ENCODE assay signal across 21 mouse cellular contexts in the genomic region with DNA sequence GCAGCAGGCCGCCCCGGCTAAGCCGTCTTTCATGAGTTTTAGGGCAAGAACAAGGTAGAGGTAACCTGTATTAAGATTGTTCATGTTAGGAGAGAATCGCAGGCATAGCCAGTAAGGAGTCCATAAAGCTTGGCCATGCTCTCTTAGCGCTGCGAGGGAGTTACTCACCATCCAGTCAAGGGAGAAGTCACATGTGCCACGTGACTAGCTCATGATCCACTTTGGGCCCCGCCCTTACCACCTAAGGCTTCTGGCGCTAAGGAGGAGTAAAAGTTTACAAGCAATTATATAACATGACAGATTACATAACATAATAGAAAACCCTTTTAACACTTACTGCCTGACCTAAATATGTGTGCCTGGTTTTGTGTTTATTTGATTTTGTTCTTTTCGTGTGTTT. TPM values are rescaled to one million over a fixed set of nuclear protein-coding genes. Genes with fewer than 3 reads are reported as not detected.
DNase-seq lines count a peak whose midpoint lies in the region; ATAC-seq and TF ChIP-seq lines count a peak whose summit lies in the region.
"Had no signal": no experiment of that assay in that cellular context is flagged by ENCODE, and none has a peak within 500 bp of the region (broad histone marks: within the 10 kb centered on the region; RNA-seq: fewer than 3 reads in every experiment).

No protein-coding gene starts in this region.

- H3K4me3 ChIP-seq in liver, embryonic 14.5 days (ENCODE audit: insufficient read depth in 1 of 2, low read depth in 2 of 2, low read length in 2 of 2) = peak overlapping the region in 1 of 2 experiments; percentile 19; a peak in 1 of 4 replicates
- H3K4me3 ChIP-seq in forebrain, embryonic 11.5 days (ENCODE audit: low read depth, low read length) = no peak overlapping the region
- no peak overlapping the region for H3K4me3 ChIP-seq in forebrain, embryonic 16.5 days (replicated peaks; ENCODE audit: low read length)
- H3K4me3 ChIP-seq: embryonic facial prominence, embryonic 10.5 days; heart, adult 2 months; hindbrain, embryonic 10.5 days; midbrain, embryonic 10.5 days; neural tube, embryonic 13.5 days had no signal

- WGBS in liver, embryonic 14.5 days (ENCODE audit: insufficient replicate concordance) = 71% methylated on average over 10 of the region's 10 CpGs
- WGBS in forebrain, embryonic 11.5 days = 90% methylated on average over 10 of the region's 10 CpGs
- WGBS in forebrain, embryonic 16.5 days = 89% methylated on average over 10 of the region's 10 CpGs

- H3K27me3 ChIP-seq in liver, embryonic 14.5 days (ENCODE audit: control insufficient read depth, insufficient read depth, low read length) = no peaks in the 10 kb centered on the region
- no peaks in the 10 kb centered on the region for H3K27me3 ChIP-seq in forebrain, embryonic 11.5 days (ENCODE audit: control insufficient read depth, insufficient read depth, low read length)
- H3K27me3 ChIP-seq in forebrain, embryonic 16.5 days (replicated peaks; ENCODE audit: control insufficient read depth, insufficient read depth, low read length) = no peaks in the 10 kb centered on the region
- H3K27me3 ChIP-seq: neural tube, embryonic 13.5 days had no signal

- no peak for TF ChIP-seq CTCF in liver, embryonic 14.5 days (IDR thresholded peaks at IDR 0.05; ENCODE audit: low read depth)

- H3K9me3 ChIP-seq in liver, embryonic 14.5 days (ENCODE audit: control insufficient read depth, low read length) = no peaks in the 10 kb centered on the region
- no peaks in the 10 kb centered on the region for H3K9me3 ChIP-seq in forebrain, embryonic 11.5 days (ENCODE audit: control insufficient read depth, low read length)
- no peaks in the 10 kb centered on the region for H3K9me3 ChIP-seq in forebrain, embryonic 16.5 days (ENCODE audit: control insufficient read depth, low read length)
- H3K9me3 ChIP-seq: embryonic facial prominence, embryonic 10.5 days; hindbrain, embryonic 10.5 days; midbrain, embryonic 10.5 days; neural tube, embryonic 13.5 days had no signal

- TF ChIP-seq EP300 in liver, embryonic 14.5 days (IDR thresholded peaks at IDR 0.05; ENCODE audit: low read depth) = no peak

- no peak overlapping the region for H3K9ac ChIP-seq in liver, embryonic 14.5 days (replicated peaks)
- H3K9ac ChIP-seq in forebrain, embryonic 11.5 days (ENCODE audit: low read length) = no peak overlapping the region
- no peak overlapping the region for H3K9ac ChIP-seq in forebrain, embryonic 16.5 days (replicated peaks; ENCODE audit: low read depth, low read length)
- H3K9ac ChIP-seq: neural tube, embryonic 13.5 days had no signal

- H3K36me3 ChIP-seq in liver, embryonic 14.5 days (replicated peaks; ENCODE audit: control insufficient read depth, insufficient read depth, low read depth) = no peaks in the 10 kb centered on the region
- no peaks in the 10 kb centered on the region for H3K36me3 ChIP-seq in forebrain, embryonic 11.5 days (ENCODE audit: control insufficient read depth, insufficient read depth, low read length)
- no peaks in the 10 kb centered on the region for H3K36me3 ChIP-seq in forebrain, embryonic 16.5 days (ENCODE audit: control insufficient read depth, insufficient read depth)
- H3K36me3 ChIP-seq: embryonic facial prominence, embryonic 10.5 days; hindbrain, embryonic 10.5 days; midbrain, embryonic 10.5 days; neural tube, embryonic 13.5 days had no signal

- DNase-seq in thymus, postnatal 14 days = peak; percentile 8
- DNase-seq in thymus, postnatal 36 days = no peak
- DNase-seq in liver, embryonic 14.5 days (ENCODE audit: low read depth in 3 of 3, low spot score in 3 of 3) = peak in 1 of 3 experiments; percentile 45
- no peak for DNase-seq in kidney, postnatal 25 days
- no peak for DNase-seq in forebrain, embryonic 11.5 days (ENCODE audit: low spot score)
- no peak for DNase-seq in left cerebral cortex, adult 9 months (ENCODE audit: low spot score in 2 of 2)
- DNase-seq: cerebellum, postnatal 14 days; gastrocnemius, postnatal 10 days; heart, adult 2 months; kidney, adult 2 months; kidney, postnatal 36 days; right cerebral cortex, postnatal 4 days; thymus, adult 18-20 months had no signal

- H3K4me2 ChIP-seq in liver, embryonic 14.5 days (ENCODE audit: low read depth) = peak overlapping the region; percentile 57
- no peak overlapping the region for H3K4me2 ChIP-seq in forebrain, embryonic 11.5 days (ENCODE audit: low read depth, low read length, severe bottlenecking)
- no peak overlapping the region for H3K4me2 ChIP-seq in forebrain, embryonic 16.5 days (ENCODE audit: low read length)
- H3K4me2 ChIP-seq: neural tube, embryonic 13.5 days had no signal

- peak; percentile 78 for ATAC-seq in erythroblast, adult 5-6 weeks (replicated peaks; ENCODE audit: low FRiP score, poor library complexity, severe bottlenecking)
- peak; percentile 55; the same call in 1 of the 2 replicates for ATAC-seq in liver, embryonic 14.5 days (ENCODE audit: insufficient read depth)
- no peak for ATAC-seq in forebrain, embryonic 11.5 days (replicated peaks; ENCODE audit: low FRiP score)
- no peak for ATAC-seq in forebrain, embryonic 16.5 days
- ATAC-seq: lung, postnatal 0 days; Patski had no signal

- peaks cover 31 to 36% of the 10 kb centered on the region in 2 experiments for H3K4me1 ChIP-seq in liver, embryonic 14.5 days (replicated peaks; ENCODE audit: control insufficient read depth in 2 of 2, insufficient read depth in 2 of 2, low read length in 1 of 2)
- H3K4me1 ChIP-seq in forebrain, embryonic 11.5 days (replicated peaks; ENCODE audit: control insufficient read depth, insufficient read depth, low read length) = no peaks in the 10 kb centered on the region
- no peaks in the 10 kb centered on the region for H3K4me1 ChIP-seq in forebrain, embryonic 16.5 days (replicated peaks; ENCODE audit: control insufficient read depth, insufficient read depth, low read length)
- H3K4me1 ChIP-seq: embryonic facial prominence, embryonic 10.5 days; hindbrain, embryonic 10.5 days; midbrain, embryonic 10.5 days; neural tube, embryonic 13.5 days had no signal

- H3K27ac ChIP-seq in liver, embryonic 14.5 days = peak overlapping the region; percentile 83; the same call in 1 of the 2 replicates
- H3K27ac ChIP-seq in forebrain, embryonic 11.5 days (ENCODE audit: low read depth, low read length) = no peak overlapping the region
- H3K27ac ChIP-seq in forebrain, embryonic 16.5 days (ENCODE audit: low read length) = no peak overlapping the region
- H3K27ac ChIP-seq: embryonic facial prominence, embryonic 10.5 days; heart, adult 2 months; hindbrain, embryonic 10.5 days; midbrain, embryonic 10.5 days; neural tube, embryonic 13.5 days had no signal

RNA-seq across cellular contexts. Expression of gene Foxn2, which starts 8.5 kb away (rescaled TPM):
- 16.3 and 17.3 TPM in 2 replicates for total RNA-seq in erythroblast, adult 5-6 weeks (2015; ENCODE audit: low replicate concordance)
- 13.4 and 21.0 TPM in 2 replicates for total RNA-seq in erythroblast, adult 5-6 weeks (2017; ENCODE audit: low replicate concordance)
- 3.0 and 4.8 TPM in 2 replicates for polyA plus RNA-seq in liver, embryonic 14.5 days (2012; rRNA removed)
- polyA plus RNA-seq in liver, embryonic 14.5 days (2014; fragmentation: Nextera tagmentation; extraction: Ambion mirVana) = 8.8 TPM in 2 replicates
- polyA plus RNA-seq in forebrain, embryonic 11.5 days (2014; fragmentation: Nextera tagmentation; extraction: Ambion mirVana) = 7.1 and 9.5 TPM in 2 replicates
- 11.6 and 13.0 TPM in 2 replicates for polyA plus RNA-seq in forebrain, embryonic 16.5 days (2015; fragmentation: Nextera tagmentation; extraction: Ambion mirVana)

Comparison
In these comparisons a context has a peak if more than half of its experiments do, and no peak if none do; other contexts are left out.
1. ATAC-seq: peak in erythroblast, adult 5-6 weeks (single experiment) and liver, embryonic 14.5 days (single experiment); none in forebrain, embryonic 11.5 days (single experiment) and forebrain, embryonic 16.5 days (single experiment).